Mouse (Mus musculus) forebrain, embryonic 10.5 days (tissue): ENCODE data around the gene Crxos. TPM values are rescaled to one million over a fixed set of nuclear protein-coding genes. Genes with fewer than 3 reads are reported as not detected.

Experiments
- DNase-seq: peaks from one replicate; pipeline ENCODE4 v3.0.0-alpha.2; 2017; ENCODE audit warnings: low spot score; ENCODE audit errors: extremely low spot score
- H3K27ac ChIP-seq: fragments of 300-500 bp; sonication (generic); 2 replicates; pipeline ENCODE4 v1.5.1; 2016; ENCODE audit warnings: mild to moderate bottlenecking
- H3K27me3 ChIP-seq: fragments of 300-500 bp; sonication (generic); 2 replicates; pipeline ENCODE4 v1.6.1; 2016; ENCODE audit warnings: mild to moderate bottlenecking; ENCODE audit not compliant: poor library complexity, severe bottlenecking
- H3K36me3 ChIP-seq: fragments of 300-500 bp; sonication (generic); replicated peaks from 2 replicates; pipeline ENCODE4 v1.6.1; 2016; ENCODE audit warnings: mild to moderate bottlenecking, moderate library complexity
- H3K4me1 ChIP-seq: fragments of 300-500 bp; sonication (generic); 2 replicates; pipeline ENCODE4 v1.6.1; 2016
- H3K4me3 ChIP-seq: fragments of 300-500 bp; sonication (generic); 2 replicates; pipeline ENCODE4 v1.5.1; 2016; ENCODE audit warnings: mild to moderate bottlenecking, moderate library complexity
- H3K9me3 ChIP-seq: fragments of 300-500 bp; sonication (generic); 2 replicates; pipeline ENCODE4 v1.6.1; 2016; ENCODE audit warnings: mild to moderate bottlenecking, moderate library complexity
- WGBS: fragments of 180-500 bp; shearing (Covaris S2); methylation state at CpG from one replicate; pipeline ENCODE4 v1.1.7; 2016; 5-methylcytosine and 5-hydroxymethylcytosine counted together
- polyA plus RNA-seq: library from polyadenylated mRNA; unstranded; fragments of >200 nt; fragmentation: Nextera tagmentation; extraction: Ambion mirVana; gene quantifications from 2 replicates; pipeline ENCODE4 v1.2.1, GENCODE M21; 2016

Gene Crxos
- polyA plus RNA-seq, 1 experiment from 2014 or later, result not detected

DNA sequence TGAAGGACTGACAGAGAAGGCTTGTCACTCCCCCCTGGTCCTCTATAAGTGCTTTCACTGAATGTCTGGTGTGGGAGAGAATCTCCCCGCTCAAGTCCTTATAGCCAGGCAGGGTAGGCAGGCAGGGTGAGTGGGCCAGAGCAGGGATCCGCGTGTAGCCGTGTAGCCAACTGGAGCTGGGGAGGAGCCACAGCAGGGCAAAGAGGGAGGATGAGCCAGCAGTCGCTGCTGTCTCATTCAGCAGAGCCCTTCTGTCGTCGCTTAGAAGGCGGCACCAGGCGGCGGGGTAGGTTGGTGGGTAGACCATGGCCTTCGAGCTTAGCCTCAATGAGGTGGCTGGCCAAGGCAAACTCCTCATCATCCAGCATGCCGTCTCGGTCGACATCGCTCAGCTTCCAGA is 67.6 kb downstream of the Crxos start:
- DNase-seq, result no peak
- 85% methylated on average over 15 of the region's 15 CpGs for WGBS
- Histone ChIP-seq H3K9me3 (no peaks in the 10 kb centered on the region), H3K27me3 (peaks cover under 1% of the 10 kb centered on the region; the same call in 1 of the 2 replicates), H3K36me3 (0 out of 2 replicates have a peak, but pooled peaks cover 4% of the 10 kb centered on the region), H3K27ac (no peak overlapping the region), H3K4me1 (peaks cover 27% of the 10 kb centered on the region), H3K4me3 (no peak overlapping the region)

DNA sequence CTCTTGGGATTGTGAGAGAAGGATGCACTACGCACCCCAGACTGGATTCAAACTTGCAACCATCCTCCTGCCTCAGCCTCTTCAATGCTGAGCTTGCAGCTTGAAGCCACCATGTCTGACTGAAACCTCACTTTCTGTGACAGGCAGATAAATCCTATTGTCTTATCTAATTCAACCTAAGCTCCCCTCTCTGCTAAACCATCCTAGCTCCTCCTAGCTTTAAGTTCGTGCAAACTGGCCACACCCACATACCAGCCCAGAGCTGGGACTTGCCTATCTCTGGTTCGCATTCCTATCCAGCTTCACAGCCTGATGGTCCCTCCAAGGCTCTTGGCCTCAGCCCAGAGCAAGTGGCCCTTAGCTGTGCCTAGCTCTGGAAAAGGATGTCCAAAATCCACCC is 70.0 kb downstream of the Crxos start:
- Histone ChIP-seq H3K4me3 (no peak overlapping the region), H3K9me3 (0 out of 2 replicates have a peak, but pooled peaks cover 3% of the 10 kb centered on the region), H3K27me3 (peaks cover 16% of the 10 kb centered on the region), H3K4me1 (peaks cover 30% of the 10 kb centered on the region), H3K27ac (no peak overlapping the region), H3K36me3 (peaks cover 15% of the 10 kb centered on the region)
- no peak for DNase-seq
- 72% methylated on average over 3 of the region's 3 CpGs for WGBS

Other genes with a start within 250 kb of the Crxos start
- not detected in 2 replicates for gene Obox3, start 242.7 kb upstream of the Crxos start, polyA plus RNA-seq
- gene Obox5, start 132.5 kb upstream of the Crxos start, polyA plus RNA-seq, result not detected in 2 replicates
- gene Obox6, start 42.9 kb upstream of the Crxos start, polyA plus RNA-seq, result not detected in 2 replicates
- 0.07 and 0.27 TPM in 2 replicates for gene Crx, start 2.6 kb upstream of the Crxos start, polyA plus RNA-seq
- 828 and 843 TPM in 2 replicates for gene Selenow, start 39.8 kb downstream of the Crxos start, polyA plus RNA-seq
- 171 and 179 TPM in 2 replicates for gene Nop53, start 63.5 kb downstream of the Crxos start, polyA plus RNA-seq
- 10.1 and 11.2 TPM in 2 replicates for gene Ehd2, start 85.0 kb downstream of the Crxos start, polyA plus RNA-seq
- 7.0 and 7.7 TPM in 2 replicates for gene Bicra, start 165.3 kb downstream of the Crxos start, polyA plus RNA-seq
- gene Zfp541, start 179.2 kb downstream of the Crxos start, polyA plus RNA-seq, result 0.10 TPM in 1 of 2 replicates, not detected in the other
- 169 and 171 TPM in 2 replicates for gene Napa, start 215.8 kb downstream of the Crxos start, polyA plus RNA-seq
- 26.0 and 28.8 TPM in 2 replicates for gene Kptn, start 237.3 kb downstream of the Crxos start, polyA plus RNA-seq
- gene Slc8a2, start 247.2 kb downstream of the Crxos start, polyA plus RNA-seq, result 0.22 and 0.34 TPM in 2 replicates